Comparison of ENCODE assay signal across 8 mouse cellular contexts in the genomic region with DNA sequence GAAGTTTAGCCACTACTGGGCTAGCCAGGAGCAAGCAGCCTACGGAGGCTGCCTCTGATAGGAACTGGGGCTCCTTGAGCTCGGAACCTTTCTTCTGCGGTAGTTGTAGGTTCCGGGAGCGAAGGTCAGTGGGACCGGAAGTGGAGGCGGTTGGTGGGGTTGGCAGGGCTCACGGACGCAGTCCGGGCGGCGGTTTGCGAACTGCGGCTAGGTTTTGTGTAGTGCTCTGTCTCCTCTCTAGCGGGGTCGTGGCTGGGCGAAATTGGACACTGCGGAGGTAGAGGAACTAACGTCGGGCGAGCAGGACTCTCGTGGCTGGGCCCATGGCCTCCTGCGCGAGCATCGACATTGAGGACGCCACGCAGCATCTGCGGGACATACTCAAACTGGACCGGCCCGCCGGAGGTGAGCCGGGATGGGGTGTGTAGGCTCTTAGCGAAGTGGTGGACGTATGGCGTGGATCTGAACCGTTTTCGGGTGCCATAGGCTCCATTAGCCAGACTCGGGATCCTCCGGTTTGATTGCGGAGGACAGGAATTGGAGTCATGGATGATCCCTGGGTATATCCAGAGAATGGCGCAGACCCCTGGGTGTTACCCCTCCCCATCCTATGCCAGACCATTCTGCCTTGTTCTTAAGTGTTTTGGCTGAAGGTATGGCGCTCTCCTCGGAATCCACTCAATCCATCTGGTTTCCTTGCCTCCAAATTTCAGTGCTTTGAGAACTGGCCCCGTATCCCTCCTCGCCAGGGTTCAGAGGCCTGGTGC. TPM values are rescaled to one million over a fixed set of nuclear protein-coding genes. Genes with fewer than 3 reads are reported as not detected.
A peak's percentile ranks its signal among the peaks of the same experiment; 100 is the strongest.
DNase-seq lines count a peak whose midpoint lies in the region; ATAC-seq and TF ChIP-seq lines count a peak whose summit lies in the region.

A gene (plus strand): TSS at position 128 of the 767 bp plus-strand sequence.

- WGBS in hindbrain, embryonic 10.5 days, result 1% methylated on average over 45 of the region's 45 CpGs
- WGBS in lung, postnatal 0 days, result under 1% methylated on average over 45 of the region's 45 CpGs

- DNase-seq in Muller cell, postnatal 12 days (ENCODE audit: inconsistent ontology term), result peak; percentile 88
- DNase-seq in cerebellum, adult 9-10 months, result peak; percentile 85
- DNase-seq in frontal cortex, adult 2 months (ENCODE audit: extremely low spot score in 1 of 2, low spot score in 1 of 2), result peak; percentile 67 to 92
- peak; percentile 86 for DNase-seq in hindbrain, embryonic 10.5 days (ENCODE audit: low spot score)
- DNase-seq in layer of hippocampus, adult 9-10 months (ENCODE audit: low spot score), result peak; percentile 76
- DNase-seq in lung, postnatal 0 days (ENCODE audit: low spot score), result peak; percentile 86
- peak; percentile 78 for DNase-seq in ovary, postnatal 10 days (ENCODE audit: low spot score)
- peak; percentile 71 to 86 for DNase-seq in thymus, postnatal 10 days (ENCODE audit: low spot score in 2 of 2)

- H3K4me3 ChIP-seq in hindbrain, embryonic 10.5 days, result peak within 1 kb of the TSS; percentile 95
- peak within 1 kb of the TSS; percentile 87 for H3K4me3 ChIP-seq in lung, postnatal 0 days (ENCODE audit: low read depth, low read length)

- peak within 1 kb of the TSS; percentile 91 for H3K27ac ChIP-seq in hindbrain, embryonic 10.5 days
- H3K27ac ChIP-seq in lung, postnatal 0 days (ENCODE audit: low read length), result peak within 1 kb of the TSS; percentile 34; the same call in 1 of the 2 replicates

- H3K9ac ChIP-seq in lung, postnatal 0 days (replicated peaks; ENCODE audit: low read depth), result peak within 1 kb of the TSS; percentile 94

- no peak; the same call in 1 of the 2 replicates for TF ChIP-seq CTCF in lung, postnatal 0 days (IDR thresholded peaks at IDR 0.05)

- no peaks in the 10 kb centered on the region for H3K27me3 ChIP-seq in hindbrain, embryonic 10.5 days (ENCODE audit: insufficient read depth, poor library complexity, severe bottlenecking)
- H3K27me3 ChIP-seq in lung, postnatal 0 days (replicated peaks; ENCODE audit: insufficient read depth, low read length), result no peaks in the 10 kb centered on the region

- H3K4me2 ChIP-seq in lung, postnatal 0 days (replicated peaks; ENCODE audit: low read depth, low read length), result peak within 1 kb of the TSS; percentile 86

- ATAC-seq in lung, postnatal 0 days, result peak; percentile 92

- peaks cover 62% of the 10 kb centered on the region for H3K36me3 ChIP-seq in hindbrain, embryonic 10.5 days
- peaks cover 27% of the 10 kb centered on the region for H3K36me3 ChIP-seq in lung, postnatal 0 days (ENCODE audit: insufficient read depth, low read length)

- H3K4me1 ChIP-seq in hindbrain, embryonic 10.5 days (replicated peaks), result peaks cover 28% of the 10 kb centered on the region
- H3K4me1 ChIP-seq in lung, postnatal 0 days (ENCODE audit: insufficient read depth, low read depth, low read length), result peaks cover 5% of the 10 kb centered on the region; the same call in 1 of the 2 replicates

- peak; percentile 27; the same call in 1 of the 2 replicates for TF ChIP-seq EP300 in lung, postnatal 0 days (IDR thresholded peaks at IDR 0.05)

- no peaks in the 10 kb centered on the region for H3K9me3 ChIP-seq in hindbrain, embryonic 10.5 days
- no peaks in the 10 kb centered on the region for H3K9me3 ChIP-seq in lung, postnatal 0 days (ENCODE audit: low read length)

RNA-seq across cellular contexts. Expression of the gene that starts here (rescaled TPM):
- polyA plus RNA-seq in frontal cortex, adult 2 months (2012; rRNA removed), result 71.6 and 78.3 TPM in 2 replicates
- polyA plus RNA-seq in hindbrain, embryonic 10.5 days (2016; fragmentation: Nextera tagmentation; extraction: Ambion mirVana), result 72.4 and 75.8 TPM in 2 replicates
- polyA plus RNA-seq in lung, postnatal 0 days (2015; fragmentation: Nextera tagmentation; extraction: Ambion mirVana), result 17.4 and 19.8 TPM in 2 replicates

Comparison
In these comparisons a context has a peak if more than half of its experiments do, and no peak if none do; other contexts are left out.
1. Peak in every context shown above with its lines: DNase-seq, ATAC-seq, H3K4me3 ChIP-seq and H3K27ac ChIP-seq.